Mouse (Mus musculus) CH12.LX (cell line): ENCODE measurements around the gene Ascc1. TPM values are rescaled to one million over a fixed set of nuclear protein-coding genes. Genes with fewer than 3 reads are reported as not detected.

Source experiments
- DNase-seq: peaks from one replicate; pipeline ENCODE4 v3.0.0-alpha.2; 2013; ENCODE audit errors: extremely low read depth
- H3K27ac ChIP-seq: 2 replicates; pipeline ENCODE4 v1.5.1; 2012; ENCODE audit warnings: low read depth, mild to moderate bottlenecking, control low read depth, moderate library complexity; ENCODE audit not compliant: insufficient read depth
- H3K27me3 ChIP-seq: replicated peaks from 2 replicates; pipeline ENCODE3; 2012; ENCODE audit warnings: inconsistent platforms
- H3K36me3 ChIP-seq, 2 experiments: replicated peaks in 1 of 2; 2 replicates each; pipeline versions ENCODE3 to v1.6.1; 2012; ENCODE audit warnings: inconsistent platforms in 1 of 2, low read length in 1 of 2, mild to moderate bottlenecking in 1 of 2, mixed read lengths in 1 of 2, moderate library complexity in 1 of 2; ENCODE audit not compliant: control insufficient read depth in 1 of 2, insufficient read depth in 1 of 2
- H3K4me1 ChIP-seq, 2 experiments: 2 replicates each; pipeline ENCODE4 v1.6.1; 2012; ENCODE audit warnings: inconsistent platforms in 1 of 2, moderate library complexity in 1 of 2; ENCODE audit not compliant: insufficient read depth in 2 of 2, control insufficient read depth in 1 of 2
- H3K4me2 ChIP-seq: 2 replicates; pipeline ENCODE4 v1.6.1; 2012; ENCODE audit warnings: low read depth, mild to moderate bottlenecking, control low read depth; ENCODE audit not compliant: poor library complexity, insufficient read depth, severe bottlenecking
- H3K4me3 ChIP-seq, 3 experiments: fragments of 150-350 bp in 1 of 3; sonication (generic) in 1 of 3; replicated peaks in 1 of 3; 2 replicates each; pipeline versions ENCODE3 to v1.5.1; 2011 to 2012; ENCODE audit warnings: low read depth in 2 of 3, low read length in 2 of 3, mild to moderate bottlenecking in 2 of 3, moderate library complexity in 2 of 3, control low read depth in 1 of 3, improper control_type of control experiment in 1 of 3, inconsistent platforms in 1 of 3, mixed read lengths in 1 of 3; ENCODE audit not compliant: poor library complexity in 1 of 3
- H3K79me2 ChIP-seq: replicated peaks from 2 replicates; pipeline ENCODE4 v1.6.1; 2012; ENCODE audit warnings: mild to moderate bottlenecking, moderate library complexity; ENCODE audit not compliant: control insufficient read depth, poor library complexity, insufficient read depth, severe bottlenecking; ENCODE audit errors: extremely low read depth
- H3K9ac ChIP-seq: 2 replicates; pipeline ENCODE4 v1.6.1; 2012; ENCODE audit warnings: low read depth, mild to moderate bottlenecking, control low read depth, moderate library complexity; ENCODE audit not compliant: insufficient read depth
- H3K9me3 ChIP-seq: replicated peaks from 2 replicates; pipeline ENCODE3; 2012; ENCODE audit warnings: low read length, inconsistent platforms, mixed read lengths
- BHLHE40 ChIP-seq: IDR thresholded peaks from 2 replicates; pipeline ENCODE4 v1.6.1; 2011; ENCODE audit warnings: mild to moderate bottlenecking, low read depth, low read length, improper control_type of control experiment
- CTCF ChIP-seq, 2 experiments: IDR thresholded peaks in 1 of 2; conservative IDR thresholded peaks in 1 of 2; 2 replicates each; pipeline ENCODE4 v1.5.1; 2011 to 2012; ENCODE audit warnings: low read depth in 2 of 2, low read length in 2 of 2, improper control_type of control experiment in 1 of 2, inconsistent platforms in 1 of 2, mild to moderate bottlenecking in 1 of 2, moderate library complexity in 1 of 2
- EP300 ChIP-seq: IDR thresholded peaks from 2 replicates; pipeline ENCODE4 v1.6.1; 2011; ENCODE audit warnings: low read length, improper control_type of control experiment
- GABPA ChIP-seq: IDR thresholded peaks from 2 replicates; pipeline ENCODE4 v1.6.1; 2012; ENCODE audit warnings: low read depth, low read length, improper control_type of control experiment, inconsistent platforms; ENCODE audit not compliant: insufficient replicate concordance
- JUN ChIP-seq: IDR thresholded peaks from 2 replicates; pipeline ENCODE4 v1.6.1; 2011; ENCODE audit warnings: low read depth, mild to moderate bottlenecking, low read length, improper control_type of control experiment, moderate library complexity; ENCODE audit not compliant: insufficient read depth
- MAZ ChIP-seq: IDR thresholded peaks from 2 replicates; pipeline ENCODE4 v1.6.1; 2012; ENCODE audit warnings: low read depth, mild to moderate bottlenecking, inconsistent platforms, low read length, improper control_type of control experiment, moderate library complexity
- MEF2A ChIP-seq: IDR thresholded peaks from 2 replicates; pipeline ENCODE4 v1.6.1; 2014; ENCODE audit warnings: low read depth, mild to moderate bottlenecking, inconsistent platforms, low read length, improper control_type of control experiment, borderline replicate concordance
- MYC ChIP-seq: IDR thresholded peaks from 2 replicates; pipeline ENCODE4 v1.6.1; 2011; ENCODE audit warnings: low read depth, mild to moderate bottlenecking, improper control_type of control experiment, low read length
- NELFE ChIP-seq: IDR thresholded peaks from 2 replicates; pipeline ENCODE4 v1.6.1; 2011; ENCODE audit warnings: low read depth, low read length, improper control_type of control experiment
- NRF1 ChIP-seq: IDR thresholded peaks from 2 replicates; pipeline ENCODE4 v1.6.1; 2014; ENCODE audit warnings: low read depth, mild to moderate bottlenecking, inconsistent platforms, low read length, improper control_type of control experiment, moderate library complexity
- POLR2AphosphoS2 ChIP-seq: IDR thresholded peaks from 2 replicates; pipeline ENCODE4 v1.6.1; 2011; ENCODE audit warnings: low read depth, low read length, improper control_type of control experiment
- RAD21 ChIP-seq: IDR thresholded peaks from 2 replicates; pipeline ENCODE4 v1.6.1; 2011; ENCODE audit warnings: low read depth, mild to moderate bottlenecking, low read length, improper control_type of control experiment, moderate library complexity
- SIN3A ChIP-seq: IDR thresholded peaks from 2 replicates; pipeline ENCODE4 v1.6.1; 2012; ENCODE audit warnings: low read length, improper control_type of control experiment, inconsistent platforms
- SMC3 ChIP-seq: IDR thresholded peaks from 2 replicates; pipeline ENCODE4 v1.6.1; 2011; ENCODE audit warnings: low read depth, low read length, improper control_type of control experiment
- TCF12 ChIP-seq: IDR thresholded peaks from 2 replicates; pipeline ENCODE4 v1.6.1; 2014; ENCODE audit warnings: low read depth, mild to moderate bottlenecking, inconsistent platforms, low read length, improper control_type of control experiment
- USF1 ChIP-seq: IDR thresholded peaks from 2 replicates; pipeline ENCODE4 v1.6.1; 2014; ENCODE audit warnings: low read depth, mild to moderate bottlenecking, inconsistent platforms, low read length, improper control_type of control experiment
- USF2 ChIP-seq: conservative IDR thresholded peaks from 2 replicates; pipeline ENCODE4 v1.6.1; 2011; ENCODE audit warnings: low read depth, low read length, improper control_type of control experiment
- ZKSCAN1 ChIP-seq: IDR thresholded peaks from 2 replicates; pipeline ENCODE4 v1.6.1; 2012; ENCODE audit warnings: low read depth, inconsistent platforms, low read length, improper control_type of control experiment, borderline replicate concordance
- ZMIZ1 ChIP-seq: IDR thresholded peaks from 2 replicates; pipeline ENCODE4 v1.6.1; 2012; ENCODE audit warnings: low read depth, mild to moderate bottlenecking, inconsistent platforms, low read length, improper control_type of control experiment
- ZNF384 ChIP-seq: IDR thresholded peaks from 2 replicates; pipeline ENCODE4 v1.6.1; 2012; ENCODE audit warnings: low read depth, low read length, improper control_type of control experiment, inconsistent platforms
- dilution Hi-C: fragments of 300-500 bp; cut with MboI; formaldehyde crosslinking; loops from 2 replicates; pipeline ENCODE4 v1.14.3; 2020; ENCODE audit warnings: low sequenced_read_pairs; ENCODE audit not compliant: extremely low pct_unique_long_range_greater_than_20kb, extremely low pct_ligation_motif_present
- in situ Hi-C: fragments of 300-500 bp; cut with MboI; formaldehyde crosslinking; loops from 3 replicates; pipeline ENCODE4 v1.14.3; 2019; ENCODE audit warnings: low sequenced_read_pairs, low pct_ligation_motif_present, low pct_unique_long_range_greater_than_20kb, mixed read lengths
- polyA plus RNA-seq: library from polyadenylated mRNA; unstranded; fragments of >175 nt; gene quantifications from 2 replicates; pipeline ENCODE4 v1.2.1, GENCODE M21; 2012; ENCODE audit warnings: low read depth; ENCODE audit not compliant: insufficient read length
- total RNA-seq, 2 experiments: library from RNA; depleted of rRNA; stranded (reverse); fragments of 300-350 nt in 1 of 2; fragments of >200 nt in 1 of 2; gene quantifications; 2 replicates each; pipeline ENCODE4 v1.2.3; 2012 to 2014

The Ascc1 gene
- total and polyA plus RNA-seq, 3 experiments: 20.1 to 25.5 (median 25.4) TPM

GRCm38 (mm10) chr10:60003847-60004246 lies 1.2 kb downstream of the Ascc1 start:
- dilution Hi-C loops (no loop called here), in situ Hi-C loops (loop anchor here (10.0 kb wide), 1 partner anchor 231 kb away; no protein-coding TSS in a partner anchor)
- TF ChIP-seq TCF12 (no peak), BHLHE40 (no peak), NRF1 (no peak), MYC (no peak), RAD21 (no peak), SMC3 (no peak), ZKSCAN1 (no peak), ZMIZ1 (no peak), EP300 (no peak)
- peak overlapping the region; percentile 54 to 82 (median 74) for H3K4me3 ChIP-seq
- no peaks in the 10 kb centered on the region for H3K27me3 ChIP-seq
- peak overlapping the region; percentile 72 for H3K4me2 ChIP-seq
- peak overlapping the region; percentile 90 for H3K9ac ChIP-seq
- DNase-seq: no peak
- H3K79me2 ChIP-seq: peaks cover 21% of the 10 kb centered on the region
- peaks cover 11 to 36% of the 10 kb centered on the region in 2 experiments for H3K36me3 ChIP-seq
- peaks cover 19 to 42% of the 10 kb centered on the region in 2 experiments for H3K4me1 ChIP-seq
- H3K27ac ChIP-seq: peak overlapping the region; percentile 98
- no peaks in the 10 kb centered on the region for H3K9me3 ChIP-seq

- Histone ChIP-seq H3K4me1 (peaks cover 25 to 41% of the 10 kb centered on the region in 2 experiments), H3K79me2 (peaks cover 21% of the 10 kb centered on the region), H3K9me3 (no peaks in the 10 kb centered on the region), H3K4me3 (no peak overlapping the region), H3K4me2 (no peak overlapping the region), H3K9ac (no peak overlapping the region), H3K36me3 (peaks cover 11 to 33% of the 10 kb centered on the region in 2 experiments), H3K27me3 (no peaks in the 10 kb centered on the region), H3K27ac (no peak overlapping the region)
- TF ChIP-seq USF1: no peak
- no peak for TF ChIP-seq MAZ
- no peak for TF ChIP-seq ZMIZ1
- 0 out of 2 replicates have a peak, but pooled peaks have one; percentile 26 for TF ChIP-seq BHLHE40
- no peak for TF ChIP-seq SIN3A
- TF ChIP-seq TCF12: no peak
- TF ChIP-seq POLR2AphosphoS2: no peak
- no peak for TF ChIP-seq ZNF384
- peak; percentile 32 to 66; a peak in 2 of 4 replicates for TF ChIP-seq CTCF (conservative IDR thresholded peaks at IDR 0.05 in 1 of 2, IDR thresholded peaks at IDR 0.05 in 1 of 2; ENCODE audit: low read depth in 2 of 2, low read length in 2 of 2)
- TF ChIP-seq NELFE: no peak
- TF ChIP-seq JUN: no peak
- peak; percentile 28 for TF ChIP-seq RAD21
- peak; percentile 48 for TF ChIP-seq SMC3
- TF ChIP-seq MEF2A: no peak
- no peak for TF ChIP-seq GABPA
- no peak for TF ChIP-seq USF2
- dilution Hi-C loops (no loop called here), in situ Hi-C loops (loop anchor here (10.0 kb wide), 1 partner anchor 230 kb away; no protein-coding TSS in a partner anchor)
- DNase-seq: peak; percentile 51
These were observed 2.7 kb downstream of the Ascc1 start for GRCm38 (mm10) chr10:60005264-60005663.
